Comparison of ENCODE assay signal across 18 mouse cellular contexts in the genomic region with DNA sequence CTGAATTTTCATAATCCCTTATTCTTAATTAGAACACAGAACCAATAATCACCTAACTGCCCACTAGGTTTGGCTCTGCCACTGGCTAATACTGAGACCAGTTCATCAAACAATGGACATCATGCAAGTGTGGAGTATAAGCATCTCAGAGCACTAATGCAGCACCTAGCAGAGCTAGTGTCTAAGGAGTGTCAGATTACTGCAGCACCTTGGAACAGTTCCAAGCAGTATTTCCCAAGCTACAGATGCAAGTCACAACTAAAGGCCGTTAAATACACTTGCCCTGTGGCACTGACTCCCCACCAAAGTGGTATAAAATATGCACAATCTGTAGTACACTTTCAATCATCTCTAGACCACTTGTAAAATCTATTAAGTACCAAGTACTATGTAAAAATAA. TPM values are rescaled to one million over a fixed set of nuclear protein-coding genes. Genes with fewer than 3 reads are reported as not detected.
DNase-seq lines count a peak whose midpoint lies in the region; ATAC-seq and TF ChIP-seq lines count a peak whose summit lies in the region.
"Had no signal": no experiment of that assay in that cellular context is flagged by ENCODE, and none has a peak within 500 bp of the region (broad histone marks: within the 10 kb centered on the region; RNA-seq: fewer than 3 reads in every experiment).

No protein-coding gene starts in this region.

- no peak overlapping the region for H3K4me2 ChIP-seq in hindbrain, embryonic 16.5 days (ENCODE audit: low read length)
- H3K4me2 ChIP-seq in hindbrain, embryonic 12.5 days (replicated peaks): no peak overlapping the region
- no peak overlapping the region for H3K4me2 ChIP-seq in lung, embryonic 14.5 days
- H3K4me2 ChIP-seq: embryonic facial prominence, embryonic 13.5 days; forebrain, embryonic 15.5 days; limb, embryonic 13.5 days; lung, embryonic 15.5 days had no signal

- no peaks in the 10 kb centered on the region for H3K9me3 ChIP-seq in hindbrain, embryonic 16.5 days (ENCODE audit: control insufficient read depth, low read length)
- H3K9me3 ChIP-seq in hindbrain, embryonic 12.5 days (replicated peaks): no peaks in the 10 kb centered on the region
- no peaks in the 10 kb centered on the region for H3K9me3 ChIP-seq in lung, embryonic 14.5 days (ENCODE audit: low read depth, low read length)
- H3K9me3 ChIP-seq: embryonic facial prominence, embryonic 13.5 days; forebrain, embryonic 15.5 days; limb, embryonic 13.5 days; lung, embryonic 15.5 days had no signal

- no peaks in the 10 kb centered on the region for H3K27me3 ChIP-seq in hindbrain, embryonic 16.5 days (replicated peaks; ENCODE audit: control insufficient read depth, insufficient read depth, low read length)
- no peaks in the 10 kb centered on the region for H3K27me3 ChIP-seq in hindbrain, embryonic 12.5 days
- no peaks in the 10 kb centered on the region for H3K27me3 ChIP-seq in lung, embryonic 14.5 days (ENCODE audit: insufficient read depth, low read length)
- H3K27me3 ChIP-seq: embryonic facial prominence, embryonic 13.5 days; forebrain, embryonic 15.5 days; limb, embryonic 13.5 days; lung, embryonic 15.5 days had no signal

- DNase-seq in lung, embryonic 14.5 days: peak; percentile 72
- no peak for DNase-seq in lung, postnatal 4 days
- peak; percentile 65 for DNase-seq in NIH3T3 (ENCODE audit: low read depth)
- DNase-seq in embryo, embryonic 9.5 days (ENCODE audit: extremely low spot score): no peak
- DNase-seq: adrenal gland, adult 8-10 months; cerebellum, postnatal 14 days; gastrocnemius, postnatal 25 days; retina, postnatal 1 day; thymus, postnatal 36 days had no signal

- ATAC-seq in hindbrain, embryonic 16.5 days: 0 out of 2 replicates have a peak, but pooled peaks have one; percentile 37
- no peak for ATAC-seq in hindbrain, embryonic 12.5 days (ENCODE audit: low FRiP score)
- 0 out of 2 replicates have a peak, but pooled peaks have one; percentile 35 for ATAC-seq in lung, embryonic 14.5 days (ENCODE audit: insufficient read depth)
- ATAC-seq in granulocyte monocyte progenitor cell, adult 5-6 weeks (replicated peaks; ENCODE audit: poor library complexity, severe bottlenecking): peak; percentile 61
- ATAC-seq: forebrain, embryonic 15.5 days had no signal

- H3K9ac ChIP-seq in hindbrain, embryonic 16.5 days (ENCODE audit: low read depth, low read length): no peak overlapping the region
- no peak overlapping the region for H3K9ac ChIP-seq in hindbrain, embryonic 12.5 days
- H3K9ac ChIP-seq in lung, embryonic 14.5 days: no peak overlapping the region
- H3K9ac ChIP-seq: embryonic facial prominence, embryonic 13.5 days; forebrain, embryonic 15.5 days; limb, embryonic 13.5 days; lung, embryonic 15.5 days had no signal

- peaks cover 2% of the 10 kb centered on the region for H3K36me3 ChIP-seq in hindbrain, embryonic 16.5 days (ENCODE audit: control insufficient read depth, insufficient read depth, low read length)
- peaks cover 3% of the 10 kb centered on the region; the same call in 1 of the 2 replicates for H3K36me3 ChIP-seq in hindbrain, embryonic 12.5 days
- H3K36me3 ChIP-seq in lung, embryonic 14.5 days (ENCODE audit: insufficient read depth): peaks cover 6% of the 10 kb centered on the region; the same call in 1 of the 2 replicates

- WGBS in hindbrain, embryonic 16.5 days: 16% methylated on average over 1 of the region's 1 CpGs
- WGBS in hindbrain, embryonic 12.5 days: 47% methylated on average over 1 of the region's 1 CpGs
- WGBS in lung, embryonic 14.5 days: 7% methylated on average over 1 of the region's 1 CpGs

- no peaks in the 10 kb centered on the region for H3K4me1 ChIP-seq in hindbrain, embryonic 16.5 days (ENCODE audit: control insufficient read depth, insufficient read depth, low read depth, low read length)
- peaks cover 2% of the 10 kb centered on the region; the same call in 1 of the 2 replicates for H3K4me1 ChIP-seq in hindbrain, embryonic 12.5 days
- H3K4me1 ChIP-seq in lung, embryonic 14.5 days (ENCODE audit: insufficient read depth): no peaks in the 10 kb centered on the region
- H3K4me1 ChIP-seq: forebrain, embryonic 15.5 days had no signal

- no peak overlapping the region for H3K4me3 ChIP-seq in hindbrain, embryonic 16.5 days (ENCODE audit: low read length)
- H3K4me3 ChIP-seq in hindbrain, embryonic 12.5 days: no peak overlapping the region
- H3K4me3 ChIP-seq in lung, embryonic 14.5 days (ENCODE audit: low read depth, low read length): no peak overlapping the region
- H3K4me3 ChIP-seq: embryonic facial prominence, embryonic 13.5 days; forebrain, embryonic 15.5 days; layer of hippocampus, adult 2 months; left cerebral cortex, adult 2 months; limb, embryonic 13.5 days; lung, embryonic 15.5 days had no signal

- H3K27ac ChIP-seq in hindbrain, embryonic 16.5 days (ENCODE audit: low read depth, low read length): no peak overlapping the region
- H3K27ac ChIP-seq in hindbrain, embryonic 12.5 days: no peak overlapping the region
- no peak overlapping the region for H3K27ac ChIP-seq in lung, embryonic 14.5 days (ENCODE audit: low read depth)
- H3K27ac ChIP-seq: embryonic facial prominence, embryonic 13.5 days; forebrain, embryonic 15.5 days; layer of hippocampus, adult 2 months; left cerebral cortex, adult 2 months; limb, embryonic 13.5 days; lung, embryonic 15.5 days had no signal

- no peak for TF ChIP-seq CTCF in lung, embryonic 14.5 days (IDR thresholded peaks at IDR 0.05; ENCODE audit: low read depth)

RNA-seq across cellular contexts. Expression of a gene that starts 17.7 kb away (rescaled TPM):
- 17.1 and 23.2 TPM in 2 replicates for polyA plus RNA-seq in hindbrain, embryonic 16.5 days (2015; fragmentation: Nextera tagmentation; extraction: Ambion mirVana)
- 36.2 and 38.7 TPM in 2 replicates for polyA plus RNA-seq in hindbrain, embryonic 12.5 days (2016; fragmentation: Nextera tagmentation; extraction: Ambion mirVana)
- 36.0 and 42.8 TPM in 2 replicates for polyA plus RNA-seq in lung, embryonic 14.5 days (2014; fragmentation: Nextera tagmentation; extraction: Ambion mirVana)
- 44.8 and 87.8 TPM in 2 replicates for total RNA-seq in granulocyte monocyte progenitor cell, adult 5-6 weeks (2014; fragmentation: Nextera tagmentation)
- total RNA-seq in granulocyte monocyte progenitor cell, adult 5-6 weeks (2017): 27.0 and 31.3 TPM in 2 replicates

RNA-seq across cellular contexts. Expression of a gene that starts 46.0 kb away (rescaled TPM):
- 942 and 968 TPM in 2 replicates for polyA plus RNA-seq in hindbrain, embryonic 16.5 days (2015; fragmentation: Nextera tagmentation; extraction: Ambion mirVana)
- 702 and 781 TPM in 2 replicates for polyA plus RNA-seq in hindbrain, embryonic 12.5 days (2016; fragmentation: Nextera tagmentation; extraction: Ambion mirVana)
- polyA plus RNA-seq in lung, embryonic 14.5 days (2014; fragmentation: Nextera tagmentation; extraction: Ambion mirVana): 1,316 and 1,360 TPM in 2 replicates
- total RNA-seq in granulocyte monocyte progenitor cell, adult 5-6 weeks (2014; fragmentation: Nextera tagmentation): 616 and 651 TPM in 2 replicates
- total RNA-seq in granulocyte monocyte progenitor cell, adult 5-6 weeks (2017): 639 and 762 TPM in 2 replicates

Comparison
In these comparisons a context has a peak if more than half of its experiments do, and no peak if none do; other contexts are left out.
1. DNase-seq: peak in lung, embryonic 14.5 days (single experiment) and NIH3T3 (single experiment); none in lung, postnatal 4 days (0 of 2) and embryo, embryonic 9.5 days (single experiment).